Mouse (Mus musculus) B cell, adult 2 months (primary cell): ENCODE measurements around the gene Tmem256.

Experiments
- DNase-seq, 2 experiments: peaks; one replicate each; pipeline ENCODE4 v3.0.0; 2022

The Tmem256 gene

GRCm38 (mm10) chr11:69886907-69887635, 48.8 kb downstream of the Tmem256 start:
- no peak for DNase-seq
